Mouse (Mus musculus) small intestine, adult 2 months (tissue): ENCODE measurements around the gene Kdf1.

ENCODE experiments used
- CTCF ChIP-seq: fragments of 200-500 bp; IDR thresholded peaks from 2 replicates; pipeline ENCODE4 v1.5.1; 2012; ENCODE audit warnings: low read depth, mild to moderate bottlenecking, control low read depth, inconsistent platforms, low read length, moderate library complexity, mixed read lengths; ENCODE audit not compliant: insufficient replicate concordance, insufficient read length; ENCODE audit errors: extremely low read depth
- POLR2A ChIP-seq: fragments of 200-500 bp; IDR thresholded peaks from 2 replicates; pipeline ENCODE4 v1.6.1; 2012; ENCODE audit warnings: low read depth, mild to moderate bottlenecking, control low read depth, inconsistent platforms, low read length, moderate library complexity

GRCm38 (mm10) chr4:133506573-133506972 lies 12.2 kb upstream of the Kdf1 start:
- TF ChIP-seq POLR2A, result no peak
- no peak for TF ChIP-seq CTCF
